Mouse (Mus musculus) hindbrain, embryonic 16.5 days (tissue): ENCODE measurements at regions not wholly inside any gene's neighbourhood (a gene's known extent, or its start where the extent isn't known, plus 50 kb on each side); places are given as distances from the start of the nearest gene placed in this dataset.
"Not testable (repeated sequence)": the region's sequence is repeated elsewhere in the genome, so short reads cannot be mapped to it uniquely, and the experiment has no call there.

Experiments used
- ATAC-seq: fragments of 200-750 bp; cut with Nextera tagmentation; 2 replicates; pipeline ENCODE4 v1.8.0; 2017; ENCODE audit warnings: moderate TSS enrichment, moderate library complexity
- H3K27ac ChIP-seq: fragments of 300-500 bp; sonication (generic); 2 replicates; pipeline ENCODE4 v1.5.1; 2014; ENCODE audit warnings: low read depth, mild to moderate bottlenecking, control low read depth, low read length, moderate library complexity
- H3K27me3 ChIP-seq: fragments of 300-500 bp; sonication (generic); replicated peaks from 2 replicates; pipeline ENCODE4 v1.6.1; 2014; ENCODE audit warnings: low read length; ENCODE audit not compliant: control insufficient read depth, insufficient read depth
- H3K36me3 ChIP-seq: fragments of 300-500 bp; sonication (generic); 2 replicates; pipeline ENCODE4 v1.6.1; 2014; ENCODE audit warnings: mild to moderate bottlenecking, low read length, moderate library complexity, mixed read lengths; ENCODE audit not compliant: control insufficient read depth, insufficient read depth
- H3K4me1 ChIP-seq: fragments of 300-500 bp; sonication (generic); 2 replicates; pipeline ENCODE4 v1.6.1; 2014; ENCODE audit warnings: low read depth, low read length; ENCODE audit not compliant: control insufficient read depth, insufficient read depth
- H3K4me2 ChIP-seq: fragments of 300-500 bp; sonication (generic); 2 replicates; pipeline ENCODE4 v1.6.1; 2014; ENCODE audit warnings: mild to moderate bottlenecking, low read length, control low read depth, moderate library complexity
- H3K4me3 ChIP-seq: fragments of 300-500 bp; sonication (generic); 2 replicates; pipeline ENCODE4 v1.5.1; 2014; ENCODE audit warnings: mild to moderate bottlenecking, low read length, control low read depth, moderate library complexity
- H3K9ac ChIP-seq: fragments of 300-500 bp; sonication (generic); 2 replicates; pipeline ENCODE4 v1.6.1; 2014; ENCODE audit warnings: low read depth, mild to moderate bottlenecking, control low read depth, low read length, moderate library complexity
- H3K9me3 ChIP-seq: fragments of 300-500 bp; sonication (generic); 2 replicates; pipeline ENCODE4 v1.6.1; 2014; ENCODE audit warnings: mild to moderate bottlenecking, low read length, moderate library complexity; ENCODE audit not compliant: control insufficient read depth
- WGBS: fragments of 180-500 bp; shearing (Covaris S2); extraction: QIAGEN DNeasy Blood & Tissue Kit; methylation state at CpG from one replicate; pipeline ENCODE4 v1.1.7; 2014; 5-methylcytosine and 5-hydroxymethylcytosine counted together

DNA sequence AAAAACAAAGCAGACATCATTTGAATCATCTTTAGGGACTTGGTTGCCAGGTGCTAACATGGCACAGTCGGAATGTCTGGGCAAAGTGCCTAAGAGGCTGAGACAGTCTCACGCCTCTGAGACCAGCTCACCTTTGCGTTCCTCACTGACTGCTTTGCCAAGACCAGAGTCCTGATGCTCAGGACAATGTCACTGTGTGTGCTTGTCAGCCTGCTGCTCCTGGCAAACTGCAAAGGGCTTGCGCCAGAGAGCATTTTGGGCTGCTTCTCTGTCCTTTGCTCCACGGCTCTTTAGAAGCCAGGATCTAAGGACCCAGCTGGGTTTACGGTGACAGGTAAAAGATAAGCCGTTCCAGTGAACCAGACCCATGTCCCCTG, 107.5 kb upstream of the Gcfc2 start:
- Histone ChIP-seq H3K27ac (no peak overlapping the region), H3K9ac (no peak overlapping the region), H3K27me3 (no peaks in the 10 kb centered on the region), H3K4me2 (no peak overlapping the region), H3K9me3 (no peaks in the 10 kb centered on the region), H3K4me3 (no peak overlapping the region), H3K36me3 (no peaks in the 10 kb centered on the region), H3K4me1 (no peaks in the 10 kb centered on the region)
- whole genome bisulfite sequencing = 66% methylated on average over 7 of the region's 7 CpGs
- no peak for ATAC-seq

DNA sequence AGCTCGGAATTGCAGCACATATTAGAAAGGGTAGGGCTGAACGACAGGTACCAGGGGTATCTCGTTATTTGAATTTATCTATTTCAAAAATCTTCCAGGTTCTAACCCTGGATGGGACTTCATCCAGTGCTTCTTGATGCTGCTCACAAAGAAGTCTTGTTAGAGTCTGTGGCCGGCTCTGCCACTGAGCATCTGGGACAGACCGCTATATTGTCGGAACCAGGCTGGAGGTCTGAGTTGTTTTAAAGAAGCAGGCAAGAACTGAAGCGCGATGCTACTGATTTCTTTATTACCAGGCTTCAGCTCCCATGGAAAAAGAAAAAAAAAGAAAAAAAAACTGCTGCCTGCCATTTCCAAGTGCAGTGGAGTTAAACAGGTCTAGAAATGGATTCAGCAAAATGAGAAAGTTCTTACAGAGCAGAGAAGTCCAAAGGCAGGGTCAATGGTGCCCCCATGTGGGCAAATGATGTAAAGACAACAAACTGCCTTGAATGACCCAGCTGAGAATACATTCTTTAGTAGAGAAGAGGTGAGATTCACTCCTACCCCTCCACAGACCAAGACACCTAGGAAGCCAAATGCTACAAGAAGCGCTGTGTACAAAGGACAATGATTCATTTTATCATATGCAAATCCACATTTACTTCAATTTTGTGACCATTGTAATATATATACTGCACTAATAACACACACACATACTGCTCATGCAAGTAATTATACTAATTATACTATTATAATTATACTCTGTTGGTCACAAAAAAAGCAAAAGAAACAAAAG, 106.2 kb upstream of the Gcfc2 start:
- ATAC-seq = peak; percentile 82
- no peak overlapping the region for H3K4me2 ChIP-seq
- no peaks in the 10 kb centered on the region for H3K9me3 ChIP-seq
- WGBS = 64% methylated on average over 9 of the region's 9 CpGs
- H3K27me3 ChIP-seq = no peaks in the 10 kb centered on the region
- H3K27ac ChIP-seq = no peak overlapping the region
- H3K9ac ChIP-seq = no peak overlapping the region
- H3K4me3 ChIP-seq = no peak overlapping the region
- H3K36me3 ChIP-seq = no peaks in the 10 kb centered on the region
- no peaks in the 10 kb centered on the region for H3K4me1 ChIP-seq

DNA sequence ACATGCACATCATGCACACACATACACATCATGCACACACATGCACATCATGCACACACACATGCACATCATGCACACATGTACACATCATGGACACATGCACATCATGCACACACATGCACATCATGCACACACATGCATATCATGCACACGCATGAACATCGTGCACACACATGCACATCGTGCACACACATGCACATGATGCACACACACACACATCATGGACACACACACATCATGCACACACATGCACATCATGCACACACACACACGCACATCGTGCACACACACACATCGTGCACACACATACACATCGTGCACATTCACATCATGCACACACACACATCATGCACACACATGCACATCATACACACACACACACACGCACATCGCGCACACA, 104.9 kb upstream of the Gcfc2 start:
- 97% methylated on average over 10 of the region's 10 CpGs for WGBS
- Histone ChIP-seq H3K4me3 (no peak overlapping the region), H3K4me1 (no peaks in the 10 kb centered on the region), H3K27ac (no peak overlapping the region), H3K9me3 (no peaks in the 10 kb centered on the region), H3K4me2 (no peak overlapping the region), H3K27me3 (no peaks in the 10 kb centered on the region), H3K9ac (no peak overlapping the region), H3K36me3 (no peaks in the 10 kb centered on the region)
- ATAC-seq = no peak

DNA sequence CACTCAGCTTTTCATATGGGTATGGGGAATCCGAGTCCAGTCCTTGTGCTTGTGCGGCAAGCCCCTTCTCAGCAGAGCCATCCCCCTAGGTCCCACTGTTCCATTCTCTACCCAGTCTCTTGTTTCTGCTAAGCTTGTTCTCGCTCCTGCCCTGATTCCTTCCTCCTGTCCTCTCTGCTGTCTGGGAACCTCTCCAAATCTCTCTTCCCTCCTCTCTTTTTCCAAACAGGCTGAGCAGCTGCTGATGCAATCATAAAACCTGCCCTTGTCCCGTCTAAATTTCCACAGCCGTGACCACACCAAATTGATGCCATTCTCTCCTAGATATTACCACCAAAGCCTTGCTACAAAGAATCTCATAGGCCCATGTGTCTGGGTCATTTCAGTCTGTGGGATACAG, 103.4 kb upstream of the Gcfc2 start:
- no peaks in the 10 kb centered on the region for H3K27me3 ChIP-seq
- no peaks in the 10 kb centered on the region for H3K36me3 ChIP-seq
- H3K4me3 ChIP-seq = no peak overlapping the region
- no peak for ATAC-seq
- no peaks in the 10 kb centered on the region for H3K4me1 ChIP-seq
- H3K9me3 ChIP-seq = no peaks in the 10 kb centered on the region
- no peak overlapping the region for H3K9ac ChIP-seq
- no peak overlapping the region for H3K27ac ChIP-seq
- no peak overlapping the region for H3K4me2 ChIP-seq
- WGBS = 72% methylated on average over 5 of the region's 5 CpGs

DNA sequence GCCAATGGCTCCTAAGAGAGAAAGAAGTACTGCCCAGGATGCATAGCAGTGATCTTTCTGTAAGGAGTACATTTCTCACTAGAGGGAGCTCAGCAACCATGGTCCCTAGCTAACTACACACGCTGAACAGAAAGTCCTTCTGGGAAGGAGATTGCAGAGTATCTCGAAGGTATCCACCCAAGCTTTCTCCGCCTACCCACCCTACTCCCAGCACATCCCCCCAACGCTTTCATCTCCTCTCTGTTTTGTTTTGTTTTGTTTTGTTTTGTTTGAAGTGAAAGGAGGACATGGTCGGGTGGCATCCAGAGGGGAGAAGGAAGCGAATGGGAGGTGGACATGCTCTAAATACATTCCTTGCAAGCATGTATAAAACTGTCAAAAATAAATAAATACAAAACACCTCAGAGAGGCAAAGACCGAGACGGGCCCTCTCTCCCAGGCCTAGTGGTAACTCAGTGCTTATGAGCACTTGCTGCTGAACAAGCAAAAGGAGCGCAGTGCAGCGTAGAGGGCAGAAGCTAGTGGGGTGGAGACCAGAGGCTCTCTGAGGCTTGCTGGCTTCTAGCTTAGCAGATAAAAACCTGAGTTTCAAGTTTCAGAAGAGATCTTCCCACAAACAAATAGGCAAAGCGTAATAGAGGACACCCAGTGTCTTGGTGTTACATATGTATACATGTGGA, 83.9 kb upstream of the Gcfc2 start:
- peak overlapping the region; percentile 46 for H3K4me2 ChIP-seq

DNA sequence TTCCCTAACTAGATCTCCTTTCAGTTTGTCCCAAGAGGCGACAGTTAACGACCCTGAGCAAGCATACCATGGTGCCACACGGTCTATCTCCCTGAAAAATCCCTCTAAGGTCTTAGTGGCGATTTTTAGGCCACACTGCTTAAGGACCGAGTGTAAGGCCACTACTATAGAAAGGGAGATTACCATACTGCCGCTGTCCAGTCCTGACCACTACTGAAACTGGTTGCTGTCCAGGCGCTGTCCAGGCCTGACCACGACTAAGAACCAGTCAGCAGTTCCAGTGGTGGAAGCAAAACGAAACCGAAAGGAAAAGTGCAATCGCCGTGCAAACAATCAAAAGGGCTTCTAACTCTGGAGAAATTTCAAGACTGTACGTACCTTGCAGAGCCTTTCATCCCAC, 55.3 kb upstream of the Gcfc2 start:
- not testable (repeated sequence) for H3K4me2 ChIP-seq, H3K36me3 ChIP-seq, H3K27ac ChIP-seq, H3K4me3 ChIP-seq, H3K9me3 ChIP-seq, ATAC-seq, H3K9ac ChIP-seq, H3K4me1 ChIP-seq, H3K27me3 ChIP-seq
- 93% methylated on average over 13 of the region's 13 CpGs for WGBS

More for the DNA sequence above, 83.9 kb upstream of the Gcfc2 start:
- ATAC-seq = peak; percentile 40; the same call in 1 of the 2 replicates
- no peaks in the 10 kb centered on the region for H3K9me3 ChIP-seq
- 55% methylated on average over 11 of the region's 11 CpGs for WGBS
- no peaks in the 10 kb centered on the region for H3K4me1 ChIP-seq
- no peak overlapping the region for H3K9ac ChIP-seq
- peak overlapping the region; percentile 21 for H3K4me3 ChIP-seq
- no peaks in the 10 kb centered on the region for H3K36me3 ChIP-seq
- H3K27ac ChIP-seq = no peak overlapping the region
- H3K27me3 ChIP-seq = no peaks in the 10 kb centered on the region
